Mouse (Mus musculus) granulocyte monocyte progenitor cell, adult 5-6 weeks (primary cell): ENCODE measurements around the gene Gm12216. TPM values are rescaled to one million over a fixed set of nuclear protein-coding genes. Genes with fewer than 3 reads are reported as not detected.

Source experiments
- ATAC-seq: replicated peaks from 2 replicates; pipeline ENCODE4 v1.8.0; 2016; ENCODE audit warnings: mild to moderate bottlenecking, moderate TSS enrichment, inconsistent platforms; ENCODE audit not compliant: poor library complexity, severe bottlenecking
- total RNA-seq, 2 experiments: library from RNA; stranded (forward) in 1 of 2; stranded (reverse) in 1 of 2; fragments of 200-712, 200-1000 nt in 1 of 2; fragments of >200 nt in 1 of 2; fragmentation: Nextera tagmentation in 1 of 2; gene quantifications; 2 replicates each; pipeline ENCODE4 v1.2.3; 2014 to 2017

Gene Gm12216
- total RNA-seq, 2 experiments from 2014 or later = 6.5 TPM; not detected in 1

GRCm38 (mm10) chr11:53835379-53836010, 23.6 kb downstream of the Gm12216 start:
- peak; percentile 49; the same call in 1 of the 2 replicates for ATAC-seq

- peak; percentile 60 for ATAC-seq
These were observed 33.6 kb downstream of the Gm12216 start for GRCm38 (mm10) chr11:53825409-53825808.

- ATAC-seq = no peak
These were observed 37.1 kb downstream of the Gm12216 start for GRCm38 (mm10) chr11:53821945-53822338.

GRCm38 (mm10) chr11:53821230-53821944, 37.7 kb downstream of the Gm12216 start:
- ATAC-seq = no peak

- peak; percentile 46 for ATAC-seq
These were observed 38.4 kb downstream of the Gm12216 start for GRCm38 (mm10) chr11:53820516-53821170.

GRCm38 (mm10) chr11:53819511-53819910, 39.5 kb downstream of the Gm12216 start:
- ATAC-seq = no peak

GRCm38 (mm10) chr11:53818794-53819193, 40.3 kb downstream of the Gm12216 start:
- ATAC-seq = peak; percentile 56

- ATAC-seq = no peak
These were observed 42.1 kb downstream of the Gm12216 start for GRCm38 (mm10) chr11:53816841-53817375.

GRCm38 (mm10) chr11:53814810-53815209, 44.2 kb downstream of the Gm12216 start:
- no peak for ATAC-seq

GRCm38 (mm10) chr11:53813001-53813868, 45.8 kb downstream of the Gm12216 start:
- ATAC-seq = no peak

GRCm38 (mm10) chr11:53811312-53811711, 47.7 kb downstream of the Gm12216 start:
- ATAC-seq = no peak

GRCm38 (mm10) chr11:53810749-53811148, 48.3 kb downstream of the Gm12216 start:
- no peak for ATAC-seq

GRCm38 (mm10) chr11:53810156-53810555, 48.9 kb downstream of the Gm12216 start:
- ATAC-seq = no peak

- no peak for ATAC-seq
These were observed 49.7 kb downstream of the Gm12216 start for GRCm38 (mm10) chr11:53809354-53809753.

- ATAC-seq = peak; percentile 82
These were observed 53.3 kb downstream of the Gm12216 start for GRCm38 (mm10) chr11:53805786-53806185.

GRCm38 (mm10) chr11:53804569-53805344, 54.3 kb downstream of the Gm12216 start:
- ATAC-seq = no peak

GRCm38 (mm10) chr11:53803494-53803893, 55.6 kb downstream of the Gm12216 start:
- ATAC-seq = no peak

- peak; percentile 74 for ATAC-seq
These were observed 56.0 kb downstream of the Gm12216 start for GRCm38 (mm10) chr11:53803093-53803492.

- no peak for ATAC-seq
These were observed 58.1 kb downstream of the Gm12216 start for GRCm38 (mm10) chr11:53800975-53801374.
